Mouse (Mus musculus): ENCODE data around the gene Gm17087. TPM values are rescaled to one million over a fixed set of nuclear protein-coding genes. Genes with fewer than 3 reads are reported as not detected.

Gm17087 gene
- polyA plus RNA-seq (2012; rRNA removed), result not detected in 2 replicates

DNA sequence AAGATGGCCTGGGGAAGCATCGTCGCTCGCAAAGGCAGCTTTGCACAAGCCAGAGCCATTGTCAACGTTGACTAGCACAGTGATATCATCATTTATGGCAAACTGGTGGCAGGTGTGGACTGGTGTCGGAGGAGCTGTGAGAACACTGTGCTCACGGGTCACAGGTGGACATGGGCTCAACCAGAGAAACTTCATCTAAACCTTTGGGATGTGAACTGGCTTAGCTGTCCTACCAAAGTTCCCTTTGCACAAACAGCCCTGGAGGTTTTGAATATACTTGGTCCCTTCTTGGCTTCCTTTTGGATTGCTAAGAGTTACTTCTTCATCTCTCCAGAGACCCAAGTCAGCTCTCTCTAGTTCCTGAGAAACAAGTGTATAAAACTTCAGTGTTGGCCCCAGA lies at the start of gene Gm17087:
TSS of gene Gm17087 (minus strand) at position 101 of the 400 bp plus-strand sequence.
- H3K4me3 ChIP-seq (ENCODE audit: control insufficient read depth, insufficient read depth, low read length), result no peak within 1 kb of the TSS
- H3K27ac ChIP-seq (ENCODE audit: control insufficient read depth, insufficient read depth, low read length), result no peak within 1 kb of the TSS
- WGBS, result 91% methylated on average over 6 of the region's 6 CpGs
- no peak for TF ChIP-seq POLR2A (IDR thresholded peaks at IDR 0.05; ENCODE audit: control insufficient read depth, extremely low read depth, insufficient read depth, low read length, poor library complexity)
- no peak for TF ChIP-seq CTCF (IDR thresholded peaks at IDR 0.05; ENCODE audit: borderline replicate concordance, control insufficient read depth, extremely low read depth, insufficient read depth, low read length, poor library complexity)
- DNase-seq, result no peak
- H3K27me3 ChIP-seq (ENCODE audit: control insufficient read depth, insufficient read depth, low read length), result no peaks in the 10 kb centered on the region
- H3K4me1 ChIP-seq (replicated peaks; ENCODE audit: control insufficient read depth, insufficient read depth, low read length), result peaks cover 7% of the 10 kb centered on the region
- H3K36me3 ChIP-seq (ENCODE audit: control insufficient read depth, insufficient read depth, low read length), result no peaks in the 10 kb centered on the region

DNA sequence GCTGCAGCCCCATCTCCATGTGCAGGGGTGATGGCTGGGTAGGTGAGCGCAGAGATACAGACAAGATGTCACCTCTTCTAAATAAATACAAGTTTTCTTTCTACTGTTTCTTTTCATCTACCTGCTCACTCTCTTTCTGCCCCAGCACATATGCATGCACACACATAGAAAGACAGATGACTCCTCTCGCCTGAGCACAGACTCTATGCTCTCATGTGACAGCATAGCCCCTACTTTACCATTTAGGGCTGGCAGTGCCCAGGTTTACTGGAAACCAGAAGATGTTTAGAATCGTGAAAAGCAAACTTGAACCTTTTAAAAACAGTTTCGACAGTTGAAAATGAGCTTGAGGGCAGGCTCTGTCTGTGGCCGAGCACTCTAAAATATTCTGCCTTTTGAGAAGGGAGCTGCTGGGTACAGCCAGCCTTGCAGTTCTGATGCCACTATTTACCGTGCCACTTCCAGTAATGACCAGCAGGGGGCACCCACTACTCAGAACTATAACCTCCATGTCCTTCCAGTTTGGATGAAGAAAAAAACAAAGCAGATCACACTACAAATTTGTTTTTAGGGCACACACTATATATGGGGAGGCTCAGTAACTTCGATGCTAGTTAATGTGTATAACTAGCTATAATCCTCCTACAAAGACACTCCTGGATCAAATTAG lies 47.3 kb upstream of the Gm17087 start:
- H3K36me3 ChIP-seq (ENCODE audit: control insufficient read depth, insufficient read depth, low read length), result no peaks in the 10 kb centered on the region
- no peak overlapping the region for H3K27ac ChIP-seq (ENCODE audit: control insufficient read depth, insufficient read depth, low read length)
- TF ChIP-seq POLR2A (IDR thresholded peaks at IDR 0.05; ENCODE audit: control insufficient read depth, extremely low read depth, insufficient read depth, low read length, poor library complexity) (no peak), CTCF (IDR thresholded peaks at IDR 0.05; ENCODE audit: borderline replicate concordance, control insufficient read depth, extremely low read depth, insufficient read depth, low read length, poor library complexity) (no peak)
- WGBS, result 37% methylated on average over 7 of the region's 7 CpGs
- no peaks in the 10 kb centered on the region for H3K4me1 ChIP-seq (replicated peaks; ENCODE audit: control insufficient read depth, insufficient read depth, low read length)
- peak; percentile 69 for DNase-seq
- no peaks in the 10 kb centered on the region for H3K27me3 ChIP-seq (ENCODE audit: control insufficient read depth, insufficient read depth, low read length)
- no peak overlapping the region for H3K4me3 ChIP-seq (ENCODE audit: control insufficient read depth, insufficient read depth, low read length)

DNA sequence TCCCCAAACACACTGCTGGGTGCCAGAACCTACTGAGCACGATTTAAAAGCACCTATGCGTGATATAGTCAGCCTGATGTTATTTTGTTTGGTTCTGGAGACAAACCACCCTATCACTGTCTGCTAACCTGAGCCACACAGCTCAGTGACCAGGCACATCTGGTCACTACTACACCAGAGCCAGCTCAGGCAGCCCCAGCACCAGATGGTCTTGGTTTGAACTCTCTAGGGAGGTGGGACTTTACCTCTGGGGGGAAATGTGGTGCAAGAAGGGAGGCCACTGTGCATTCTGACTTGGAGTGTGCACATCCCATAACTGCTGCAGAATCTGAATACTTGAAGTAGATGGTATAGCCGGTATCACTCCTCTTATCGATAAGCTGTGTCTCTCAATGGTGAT lies 45.2 kb upstream of the Gm17087 start:
- TF ChIP-seq CTCF (IDR thresholded peaks at IDR 0.05; ENCODE audit: borderline replicate concordance, control insufficient read depth, extremely low read depth, insufficient read depth, low read length, poor library complexity), result no peak
- no peak for TF ChIP-seq POLR2A (IDR thresholded peaks at IDR 0.05; ENCODE audit: control insufficient read depth, extremely low read depth, insufficient read depth, low read length, poor library complexity)
- H3K4me3 ChIP-seq (ENCODE audit: control insufficient read depth, insufficient read depth, low read length), result no peak overlapping the region
- H3K4me1 ChIP-seq (replicated peaks; ENCODE audit: control insufficient read depth, insufficient read depth, low read length), result no peaks in the 10 kb centered on the region
- DNase-seq, result no peak
- no peak overlapping the region for H3K27ac ChIP-seq (ENCODE audit: control insufficient read depth, insufficient read depth, low read length)
- H3K27me3 ChIP-seq (ENCODE audit: control insufficient read depth, insufficient read depth, low read length), result no peaks in the 10 kb centered on the region
- no peaks in the 10 kb centered on the region for H3K36me3 ChIP-seq (ENCODE audit: control insufficient read depth, insufficient read depth, low read length)
- WGBS, result 87% methylated on average over 4 of the region's 4 CpGs

DNA sequence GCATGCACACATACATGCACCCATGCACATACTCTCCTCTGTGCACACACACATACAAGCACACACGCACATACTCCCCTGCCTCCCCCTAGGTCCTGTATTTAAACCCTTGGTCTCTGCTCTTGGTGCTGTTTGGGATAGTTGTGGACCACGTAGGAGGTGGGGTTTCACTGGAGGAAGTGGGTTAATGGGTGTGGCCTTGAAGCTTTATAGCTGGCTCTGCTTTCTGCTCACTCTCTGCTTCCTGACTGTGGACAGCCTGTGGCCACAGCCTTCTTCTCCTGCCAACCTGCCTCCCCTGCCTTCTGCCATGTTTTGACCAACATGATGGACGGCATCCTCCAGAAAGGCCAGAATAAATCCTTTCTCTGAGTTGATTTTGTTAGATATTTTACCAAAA lies 39.9 kb upstream of the Gm17087 start:
- Histone ChIP-seq H3K36me3 (ENCODE audit: control insufficient read depth, insufficient read depth, low read length) (no peaks in the 10 kb centered on the region), H3K4me1 (replicated peaks; ENCODE audit: control insufficient read depth, insufficient read depth, low read length) (no peaks in the 10 kb centered on the region), H3K27me3 (ENCODE audit: control insufficient read depth, insufficient read depth, low read length) (no peaks in the 10 kb centered on the region), H3K4me3 (ENCODE audit: control insufficient read depth, insufficient read depth, low read length) (no peak overlapping the region), H3K27ac (ENCODE audit: control insufficient read depth, insufficient read depth, low read length) (no peak overlapping the region)
- 24% methylated on average over 3 of the region's 3 CpGs for WGBS
- no peak for DNase-seq
- TF ChIP-seq CTCF (IDR thresholded peaks at IDR 0.05; ENCODE audit: borderline replicate concordance, control insufficient read depth, extremely low read depth, insufficient read depth, low read length, poor library complexity), result no peak
- no peak for TF ChIP-seq POLR2A (IDR thresholded peaks at IDR 0.05; ENCODE audit: control insufficient read depth, extremely low read depth, insufficient read depth, low read length, poor library complexity)

DNA sequence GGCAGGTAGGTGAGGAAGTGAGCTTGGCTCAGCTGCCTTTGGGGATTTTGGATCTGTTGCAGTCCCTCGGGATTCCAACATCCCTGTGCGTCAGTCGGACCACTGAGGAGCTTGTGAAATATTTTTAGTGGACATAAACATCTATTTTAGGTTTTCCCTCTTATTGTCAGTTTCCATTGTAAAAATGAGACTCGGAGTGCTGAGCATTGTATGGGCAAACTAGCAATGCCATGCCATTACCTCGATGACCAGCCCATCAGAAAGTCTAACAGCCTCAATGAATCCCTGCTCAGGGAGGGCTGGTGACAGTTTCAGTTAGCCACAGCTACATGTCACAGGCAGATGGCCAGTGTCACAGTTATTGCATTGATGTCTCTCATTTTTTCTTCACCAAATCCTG lies 39.2 kb upstream of the Gm17087 start:
- Histone ChIP-seq H3K4me1 (replicated peaks; ENCODE audit: control insufficient read depth, insufficient read depth, low read length) (no peaks in the 10 kb centered on the region), H3K36me3 (ENCODE audit: control insufficient read depth, insufficient read depth, low read length) (no peaks in the 10 kb centered on the region), H3K27me3 (ENCODE audit: control insufficient read depth, insufficient read depth, low read length) (no peaks in the 10 kb centered on the region), H3K27ac (ENCODE audit: control insufficient read depth, insufficient read depth, low read length) (no peak overlapping the region), H3K4me3 (ENCODE audit: control insufficient read depth, insufficient read depth, low read length) (no peak overlapping the region)
- TF ChIP-seq CTCF (IDR thresholded peaks at IDR 0.05; ENCODE audit: borderline replicate concordance, control insufficient read depth, extremely low read depth, insufficient read depth, low read length, poor library complexity), result no peak
- no peak for TF ChIP-seq POLR2A (IDR thresholded peaks at IDR 0.05; ENCODE audit: control insufficient read depth, extremely low read depth, insufficient read depth, low read length, poor library complexity)
- WGBS, result 91% methylated on average over 5 of the region's 5 CpGs
- no peak for DNase-seq

DNA sequence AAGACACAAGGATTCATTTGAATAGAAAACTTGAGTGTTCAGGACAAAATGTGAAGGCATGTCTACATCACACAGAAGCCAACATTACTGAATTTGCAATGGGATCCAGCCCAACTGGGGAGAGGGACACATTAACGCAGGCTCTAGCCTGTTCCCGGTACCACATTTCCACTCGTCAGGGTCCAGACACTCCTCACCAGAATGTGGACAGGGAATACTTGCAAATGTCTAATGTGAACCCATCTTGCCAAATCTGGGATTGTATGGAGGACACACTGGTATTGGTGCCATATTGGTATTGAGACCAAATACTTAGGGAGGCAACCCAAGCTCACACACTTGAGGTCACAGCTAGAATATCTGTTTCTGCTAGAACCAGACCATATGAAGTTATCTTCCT lies 36.2 kb upstream of the Gm17087 start:
- no peak overlapping the region for H3K27ac ChIP-seq (ENCODE audit: control insufficient read depth, insufficient read depth, low read length)
- no peaks in the 10 kb centered on the region for H3K4me1 ChIP-seq (replicated peaks; ENCODE audit: control insufficient read depth, insufficient read depth, low read length)
- DNase-seq, result no peak
- no peaks in the 10 kb centered on the region for H3K27me3 ChIP-seq (ENCODE audit: control insufficient read depth, insufficient read depth, low read length)
- no peak overlapping the region for H3K4me3 ChIP-seq (ENCODE audit: control insufficient read depth, insufficient read depth, low read length)
- no peaks in the 10 kb centered on the region for H3K36me3 ChIP-seq (ENCODE audit: control insufficient read depth, insufficient read depth, low read length)
- no peak for TF ChIP-seq CTCF (IDR thresholded peaks at IDR 0.05; ENCODE audit: borderline replicate concordance, control insufficient read depth, extremely low read depth, insufficient read depth, low read length, poor library complexity)
- no peak for TF ChIP-seq POLR2A (IDR thresholded peaks at IDR 0.05; ENCODE audit: control insufficient read depth, extremely low read depth, insufficient read depth, low read length, poor library complexity)
- 92% methylated on average over 3 of the region's 3 CpGs for WGBS

DNA sequence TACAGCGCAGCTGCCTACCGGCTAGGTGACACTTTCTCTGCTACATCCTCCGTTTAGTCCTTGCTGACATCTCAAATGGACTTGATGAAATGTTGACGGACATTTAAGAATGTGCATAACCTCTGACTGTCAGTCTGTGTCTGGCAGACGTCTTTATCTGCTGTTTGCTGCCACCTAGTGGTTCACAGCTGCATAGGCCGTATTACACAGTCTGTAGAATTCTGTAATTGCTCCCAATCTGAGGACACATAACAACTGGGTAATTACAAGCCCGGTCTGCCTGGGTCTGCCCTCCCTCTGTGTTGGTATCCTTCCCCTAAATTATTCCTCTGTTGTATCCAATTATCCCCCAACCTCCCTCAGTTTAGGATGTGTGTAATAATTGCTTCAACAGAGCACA lies 31.0 kb upstream of the Gm17087 start:
- peak; percentile 70 for DNase-seq
- no peaks in the 10 kb centered on the region for H3K36me3 ChIP-seq (ENCODE audit: control insufficient read depth, insufficient read depth, low read length)
- peaks cover 6% of the 10 kb centered on the region for H3K4me1 ChIP-seq (replicated peaks; ENCODE audit: control insufficient read depth, insufficient read depth, low read length)
- no peak for TF ChIP-seq CTCF (IDR thresholded peaks at IDR 0.05; ENCODE audit: borderline replicate concordance, control insufficient read depth, extremely low read depth, insufficient read depth, low read length, poor library complexity)
- TF ChIP-seq POLR2A (IDR thresholded peaks at IDR 0.05; ENCODE audit: control insufficient read depth, extremely low read depth, insufficient read depth, low read length, poor library complexity), result no peak
- 7% methylated on average over 7 of the region's 7 CpGs for whole genome bisulfite sequencing
- H3K27ac ChIP-seq (ENCODE audit: control insufficient read depth, insufficient read depth, low read length), result no peak overlapping the region
- H3K27me3 ChIP-seq (ENCODE audit: control insufficient read depth, insufficient read depth, low read length), result no peaks in the 10 kb centered on the region
- no peak overlapping the region for H3K4me3 ChIP-seq (ENCODE audit: control insufficient read depth, insufficient read depth, low read length)
